Mouse (Mus musculus) heart, postnatal 0 days (tissue): ENCODE measurements at regions not wholly inside any gene's neighbourhood (a gene's known extent, or its start where the extent isn't known, plus 50 kb on each side); places are given as distances from the start of the nearest gene placed in this dataset.

Source experiments
- CTCF ChIP-seq: IDR thresholded peaks from 2 replicates; pipeline ENCODE4 v1.5.1; 2016; ENCODE audit warnings: antibody characterized with exemption, control low read depth, low read depth
- EP300 ChIP-seq: IDR thresholded peaks from 2 replicates; pipeline ENCODE4 v1.6.1; 2016; ENCODE audit warnings: antibody characterized with exemption, low read depth

GRCm38 (mm10) chr7:83116487-83116886 is 249.4 kb downstream of the Mex3b start:
- TF ChIP-seq EP300, result no peak
- TF ChIP-seq CTCF, result no peak
